Mouse (Mus musculus): Measurements from ENCODE around the gene Faap24.

- no peak for TF ChIP-seq POLR2A (IDR thresholded peaks at IDR 0.05; ENCODE audit: extremely low read depth, insufficient read depth, low read length)
- no peak for TF ChIP-seq CTCF (IDR thresholded peaks at IDR 0.05; ENCODE audit: low read depth, low read length)
Measured at GRCm38 (mm10) chr7:35428146-35428545, 31.5 kb upstream of the Faap24 start.

Data from liver, adult 2 months (tissue).